ENCODE assay signal across 21 mouse cellular contexts in genomic region chr17:74863845-74864244, GRCm38 (mm10).
DNase-seq lines count a peak whose midpoint lies in the region; ATAC-seq lines count a peak whose summit lies in the region.
"Had no signal": no experiment of that assay in that cellular context is flagged by ENCODE, and none has a peak within 500 bp of the region (broad histone marks: within the 10 kb centered on the region; RNA-seq: fewer than 3 reads in every experiment).

No protein-coding gene starts in this region.

- H3K9me3 ChIP-seq in liver, embryonic 11.5 days (ENCODE audit: control insufficient read depth, low read length) = no peaks in the 10 kb centered on the region
- H3K9me3 ChIP-seq in liver, embryonic 16.5 days (replicated peaks; ENCODE audit: control insufficient read depth, low read length) = no peaks in the 10 kb centered on the region
- H3K9me3 ChIP-seq: embryonic facial prominence, embryonic 10.5 days; forebrain, embryonic 10.5 days; heart, embryonic 10.5 days; hindbrain, embryonic 10.5 days had no signal

- no peaks in the 10 kb centered on the region for H3K27me3 ChIP-seq in liver, embryonic 11.5 days (replicated peaks; ENCODE audit: control insufficient read depth, insufficient read depth, low read length)
- no peaks in the 10 kb centered on the region for H3K27me3 ChIP-seq in liver, embryonic 16.5 days (ENCODE audit: control insufficient read depth, insufficient read depth, low read depth, low read length)

- WGBS in liver, embryonic 11.5 days = 62% methylated on average over 5 of the region's 5 CpGs
- 33% methylated on average over 5 of the region's 5 CpGs for WGBS in liver, embryonic 16.5 days (ENCODE audit: insufficient replicate concordance)

- H3K4me2 ChIP-seq in liver, embryonic 11.5 days = no peak overlapping the region
- no peak overlapping the region for H3K4me2 ChIP-seq in liver, embryonic 16.5 days (ENCODE audit: low read depth, low read length)
- H3K4me2 ChIP-seq: hindbrain, embryonic 14.5 days had no signal

- H3K4me3 ChIP-seq in liver, embryonic 11.5 days (ENCODE audit: low read depth, low read length) = no peak overlapping the region
- H3K4me3 ChIP-seq in liver, embryonic 16.5 days (ENCODE audit: low read depth, low read length) = no peak overlapping the region
- H3K4me3 ChIP-seq: embryonic facial prominence, embryonic 10.5 days; forebrain, embryonic 10.5 days; gastrocnemius, adult 2 months; heart, embryonic 10.5 days; hindbrain, embryonic 10.5 days had no signal

- H3K36me3 ChIP-seq in liver, embryonic 11.5 days (ENCODE audit: control insufficient read depth, insufficient read depth, low read length) = no peaks in the 10 kb centered on the region
- no peaks in the 10 kb centered on the region for H3K36me3 ChIP-seq in liver, embryonic 16.5 days (ENCODE audit: control insufficient read depth, insufficient read depth)
- H3K36me3 ChIP-seq: forebrain, embryonic 10.5 days; hindbrain, embryonic 10.5 days had no signal

- peaks cover 39% of the 10 kb centered on the region for H3K4me1 ChIP-seq in liver, embryonic 11.5 days (replicated peaks; ENCODE audit: control insufficient read depth, insufficient read depth, low read length)
- peaks cover 21% of the 10 kb centered on the region for H3K4me1 ChIP-seq in liver, embryonic 16.5 days (ENCODE audit: control insufficient read depth, low read depth, low read length)

- H3K27ac ChIP-seq in liver, embryonic 11.5 days (ENCODE audit: low read depth, low read length) = peak overlapping the region; percentile 55
- H3K27ac ChIP-seq in liver, embryonic 16.5 days (ENCODE audit: low read length) = no peak overlapping the region
- H3K27ac ChIP-seq: embryonic facial prominence, embryonic 10.5 days; forebrain, embryonic 10.5 days; gastrocnemius, adult 2 months; heart, embryonic 10.5 days; hindbrain, embryonic 10.5 days; hindbrain, embryonic 14.5 days had no signal

- DNase-seq in MEL-GATA-1-ER (ENCODE audit: extremely low read depth, low read depth) = peak; percentile 57
- no peak for DNase-seq in liver, embryonic 11.5 days (ENCODE audit: low spot score)
- no peak for DNase-seq in urinary bladder, postnatal 36 days (ENCODE audit: low spot score in 2 of 2)
- DNase-seq in layer of hippocampus, postnatal 14 days (ENCODE audit: low spot score in 2 of 2) = no peak
- no peak for DNase-seq in left cerebral cortex, adult 18-20 months (ENCODE audit: low spot score in 2 of 2)
- no peak for DNase-seq in layer of hippocampus, adult 9-10 months (ENCODE audit: low spot score)
- DNase-seq: adrenal gland, adult 2 months; adrenal gland, postnatal 25 days; cerebellum, adult 18-20 months; cerebellum, adult 9-11 months; cerebellum, postnatal 36 days; gastrocnemius, adult 2 months; gastrocnemius, postnatal 36 days; heart, adult 18-20 months had no signal

- peak; percentile 55 for ATAC-seq in liver, embryonic 11.5 days (replicated peaks; ENCODE audit: low FRiP score)
- peak; percentile 53 for ATAC-seq in liver, embryonic 16.5 days (ENCODE audit: low read depth)
- ATAC-seq: forebrain, embryonic 14.5 days had no signal

- H3K9ac ChIP-seq in liver, embryonic 11.5 days (ENCODE audit: low read depth, low read length) = no peak overlapping the region
- H3K9ac ChIP-seq in liver, embryonic 16.5 days (ENCODE audit: low read depth, low read length) = no peak overlapping the region
- H3K9ac ChIP-seq: hindbrain, embryonic 14.5 days had no signal
